Mouse (Mus musculus) heart, embryonic 14.5 days (tissue): ENCODE data around the gene Cib1. TPM values are rescaled to one million over a fixed set of nuclear protein-coding genes. Genes with fewer than 3 reads are reported as not detected.
A peak's percentile ranks its signal among the peaks of the same experiment; 100 is the strongest.

Experiments used
- ATAC-seq: fragments of 200-750 bp; cut with Nextera tagmentation; 2 replicates; pipeline ENCODE4 v1.8.0; 2017; ENCODE audit warnings: low read depth, moderate TSS enrichment; ENCODE audit not compliant: insufficient number of reproducible peaks, insufficient read depth, low FRiP score
- H3K27ac ChIP-seq, 2 experiments: fragments of 200-500 bp in 1 of 2; fragments of 300-500 bp in 1 of 2; sonication (generic) in 1 of 2; replicated peaks in 1 of 2; 2 replicates each; pipeline ENCODE4 v1.5.1; 2012 to 2014; ENCODE audit warnings: low read depth in 2 of 2, low read length in 2 of 2, control low read depth in 1 of 2, mild to moderate bottlenecking in 1 of 2, mixed read lengths in 1 of 2; ENCODE audit not compliant: control insufficient read depth in 1 of 2, insufficient read depth in 1 of 2
- H3K27me3 ChIP-seq: fragments of 300-500 bp; sonication (generic); 2 replicates; pipeline ENCODE4 v1.6.1; 2014; ENCODE audit warnings: mild to moderate bottlenecking, low read length, control low read depth; ENCODE audit not compliant: control insufficient read depth, insufficient read depth
- H3K36me3 ChIP-seq: fragments of 300-500 bp; sonication (generic); 2 replicates; pipeline ENCODE4 v1.6.1; 2014; ENCODE audit warnings: mild to moderate bottlenecking, control low read depth, low read length, mixed read lengths; ENCODE audit not compliant: control insufficient read depth, insufficient read depth
- H3K4me1 ChIP-seq, 2 experiments: fragments of 200-500 bp in 1 of 2; fragments of 300-500 bp in 1 of 2; sonication (generic) in 1 of 2; 2 replicates each; pipeline ENCODE4 v1.6.1; 2012 to 2014; ENCODE audit warnings: low read length in 2 of 2, control low read depth in 1 of 2, mixed read lengths in 1 of 2; ENCODE audit not compliant: control insufficient read depth in 2 of 2, insufficient read depth in 2 of 2
- H3K4me2 ChIP-seq: fragments of 300-500 bp; sonication (generic); 2 replicates; pipeline ENCODE4 v1.6.1; 2014; ENCODE audit warnings: mild to moderate bottlenecking, low read length
- H3K4me3 ChIP-seq, 2 experiments: fragments of 200-500 bp in 1 of 2; fragments of 300-500 bp in 1 of 2; sonication (generic) in 1 of 2; 2 replicates each; pipeline ENCODE4 v1.5.1; 2012 to 2014; ENCODE audit warnings: low read length in 2 of 2, mild to moderate bottlenecking in 2 of 2, control low read depth in 1 of 2, low read depth in 1 of 2, moderate library complexity in 1 of 2; ENCODE audit not compliant: control insufficient read depth in 1 of 2, insufficient read depth in 1 of 2
- H3K9ac ChIP-seq: fragments of 300-500 bp; sonication (generic); 2 replicates; pipeline ENCODE4 v1.6.1; 2014; ENCODE audit warnings: mild to moderate bottlenecking, low read length
- H3K9me3 ChIP-seq: fragments of 300-500 bp; sonication (generic); 2 replicates; pipeline ENCODE4 v1.6.1; 2016; ENCODE audit warnings: low read length, control low read depth; ENCODE audit not compliant: control insufficient read depth
- WGBS: fragments of 180-500 bp; shearing (Covaris S2); extraction: QIAGEN DNeasy Blood & Tissue Kit; methylation state at CpG from one replicate; pipeline ENCODE4 v1.1.7; 2014; 5-methylcytosine and 5-hydroxymethylcytosine counted together
- polyA plus RNA-seq: library from polyadenylated mRNA; unstranded; fragments of >200 nt; fragmentation: Nextera tagmentation; extraction: Ambion mirVana; gene quantifications from 2 replicates; pipeline ENCODE4 v1.2.1, GENCODE M21; 2014

The Cib1 gene
- polyA plus RNA-seq, 1 experiment from 2014 or later = 56.1 TPM

DNA sequence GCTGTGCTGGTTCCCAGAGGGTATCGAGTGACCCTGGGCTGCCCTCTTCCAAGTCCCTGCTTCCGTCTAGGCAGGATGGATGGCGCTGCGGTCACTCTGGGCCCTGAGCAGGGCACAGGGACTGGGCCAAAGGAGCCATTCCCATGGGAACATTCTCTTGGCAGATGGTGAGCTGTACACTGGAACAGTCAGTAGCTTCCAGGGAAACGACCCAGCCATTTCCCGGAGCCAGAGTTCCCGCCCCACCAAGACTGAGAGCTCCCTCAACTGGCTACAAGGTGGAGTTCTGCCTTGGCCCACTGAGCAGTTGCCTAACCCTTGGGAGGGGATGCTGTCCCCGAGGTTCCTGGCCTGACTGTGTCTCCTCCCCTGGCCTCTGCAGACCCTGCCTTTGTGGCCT, 16.0 kb downstream of the Cib1 start:
- H3K4me3 ChIP-seq = no peak overlapping the region
- no peak overlapping the region for H3K27ac ChIP-seq
- no peak overlapping the region for H3K4me2 ChIP-seq
- peaks cover 2 to 11% of the 10 kb centered on the region in 2 experiments; a peak in 2 of 4 replicates for H3K4me1 ChIP-seq
- peaks cover 77% of the 10 kb centered on the region for H3K36me3 ChIP-seq
- no peak overlapping the region for H3K9ac ChIP-seq
- ATAC-seq = no peak
- 82% methylated on average over 8 of the region's 8 CpGs for WGBS
- H3K9me3 ChIP-seq = no peaks in the 10 kb centered on the region
- no peaks in the 10 kb centered on the region for H3K27me3 ChIP-seq

DNA sequence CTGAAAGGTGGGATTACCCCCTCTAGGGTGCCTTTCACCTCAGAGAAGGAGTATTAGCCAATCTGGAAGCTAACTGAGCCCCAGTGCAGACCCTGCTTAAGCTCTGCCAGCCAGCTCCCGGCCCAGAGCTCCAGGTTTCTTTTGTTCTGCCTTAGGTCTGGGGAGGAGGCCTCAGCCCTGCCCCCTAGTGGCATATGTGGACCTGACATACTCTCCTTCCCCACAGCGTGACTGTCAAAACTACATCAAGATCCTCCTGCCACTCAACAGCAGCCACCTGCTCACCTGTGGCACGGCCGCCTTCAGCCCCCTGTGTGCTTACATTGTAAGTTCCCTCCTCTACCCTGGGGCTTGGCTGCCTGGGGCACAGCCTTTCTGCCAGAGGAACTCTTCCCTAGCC, 17.2 kb downstream of the Cib1 start:
- no peak overlapping the region for H3K4me2 ChIP-seq
- no peaks in the 10 kb centered on the region for H3K27me3 ChIP-seq
- peaks cover 66% of the 10 kb centered on the region for H3K36me3 ChIP-seq
- peak overlapping the region; percentile 31; the same call in 1 of the 2 replicates for H3K9ac ChIP-seq
- H3K4me1 ChIP-seq = peaks cover 2 to 11% of the 10 kb centered on the region in 2 experiments; a peak in 2 of 4 replicates
- H3K9me3 ChIP-seq = no peaks in the 10 kb centered on the region
- no peak overlapping the region for H3K4me3 ChIP-seq
- no peak overlapping the region for H3K27ac ChIP-seq
- WGBS = 30% methylated on average over 4 of the region's 4 CpGs
- peak; percentile 51; the same call in 1 of the 2 replicates for ATAC-seq

DNA sequence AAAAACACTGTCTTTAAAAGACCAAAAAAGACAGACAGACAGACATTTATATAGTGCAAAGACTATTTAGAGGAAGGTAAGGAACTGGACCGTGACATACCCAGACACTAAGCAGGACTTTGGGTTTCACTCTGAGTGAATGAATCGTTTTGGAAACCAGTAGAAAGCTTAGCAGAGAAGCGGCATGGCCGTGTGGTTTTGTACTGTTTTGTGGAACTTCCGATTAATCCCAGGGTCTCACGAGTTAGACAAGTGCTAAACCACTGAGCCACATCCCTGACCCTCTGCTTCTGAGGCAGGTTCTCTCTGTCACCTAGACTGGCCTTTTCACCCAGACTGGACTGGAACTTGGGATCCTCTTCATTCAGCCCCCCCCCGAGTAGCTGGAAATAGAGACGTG, 18.2 kb downstream of the Cib1 start:
- no peaks in the 10 kb centered on the region for H3K9me3 ChIP-seq
- peaks cover 5 to 17% of the 10 kb centered on the region in 2 experiments for H3K4me1 ChIP-seq
- no peak overlapping the region for H3K4me2 ChIP-seq
- no peak overlapping the region for H3K9ac ChIP-seq
- no peaks in the 10 kb centered on the region for H3K27me3 ChIP-seq
- 79% methylated on average over 8 of the region's 8 CpGs for WGBS
- H3K27ac ChIP-seq = no peak overlapping the region
- H3K36me3 ChIP-seq = peaks cover 56% of the 10 kb centered on the region
- ATAC-seq = no peak
- no peak overlapping the region for H3K4me3 ChIP-seq

DNA sequence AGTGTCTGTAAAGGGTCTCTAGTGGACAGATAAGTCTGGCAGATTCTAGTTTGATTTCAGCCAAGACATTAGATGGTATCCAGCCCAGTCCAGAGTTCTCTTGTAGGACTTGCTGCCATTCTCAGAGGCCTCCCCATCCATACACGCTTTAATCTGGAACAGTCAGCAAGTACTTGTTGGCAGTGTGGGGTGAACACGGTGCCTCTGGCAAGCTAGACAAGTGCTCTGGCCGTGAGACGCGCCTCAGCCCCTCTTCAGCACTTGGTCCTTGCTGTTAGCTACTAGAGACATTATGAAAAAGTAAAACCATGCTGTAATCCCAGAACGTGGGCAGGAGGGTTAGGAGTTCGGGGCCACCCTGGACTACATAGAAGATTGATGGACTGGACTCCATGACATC, 19.0 kb downstream of the Cib1 start:
- H3K4me1 ChIP-seq = peaks cover 14 to 26% of the 10 kb centered on the region in 2 experiments
- H3K9ac ChIP-seq = no peak overlapping the region
- ATAC-seq = no peak
- no peaks in the 10 kb centered on the region for H3K27me3 ChIP-seq
- H3K9me3 ChIP-seq = no peaks in the 10 kb centered on the region
- peaks cover 48% of the 10 kb centered on the region for H3K36me3 ChIP-seq
- WGBS = 66% methylated on average over 7 of the region's 7 CpGs
- H3K4me3 ChIP-seq = no peak overlapping the region
- H3K27ac ChIP-seq = no peak overlapping the region
- no peak overlapping the region for H3K4me2 ChIP-seq

DNA sequence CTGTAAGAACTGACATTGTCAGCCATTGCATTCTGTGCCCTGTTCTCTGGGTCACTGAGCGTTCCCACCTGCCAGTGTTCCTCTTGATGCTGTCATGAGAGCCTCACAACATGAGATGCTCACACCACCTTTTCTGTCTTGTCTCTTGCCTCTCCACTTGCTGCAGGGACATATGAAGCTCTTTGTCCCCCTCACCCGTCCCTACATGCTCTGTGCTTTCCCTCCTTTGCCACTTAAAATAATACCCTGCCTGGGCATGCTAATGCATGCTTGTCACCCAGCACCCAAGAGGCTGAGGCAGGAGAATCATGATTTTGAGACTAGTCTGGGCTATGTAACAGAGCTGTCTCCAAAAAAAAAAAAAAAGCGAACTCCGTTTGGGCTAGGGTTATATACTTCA, 21.6 kb downstream of the Cib1 start:
- no peak for ATAC-seq
- H3K36me3 ChIP-seq = peaks cover 21% of the 10 kb centered on the region
- no peaks in the 10 kb centered on the region for H3K27me3 ChIP-seq
- no peak overlapping the region for H3K9ac ChIP-seq
- no peaks in the 10 kb centered on the region for H3K9me3 ChIP-seq
- no peak overlapping the region for H3K27ac ChIP-seq
- 83% methylated on average over 4 of the region's 4 CpGs for WGBS
- peaks cover 39 to 51% of the 10 kb centered on the region in 2 experiments for H3K4me1 ChIP-seq
- H3K4me3 ChIP-seq = no peak overlapping the region
- H3K4me2 ChIP-seq = no peak overlapping the region

DNA sequence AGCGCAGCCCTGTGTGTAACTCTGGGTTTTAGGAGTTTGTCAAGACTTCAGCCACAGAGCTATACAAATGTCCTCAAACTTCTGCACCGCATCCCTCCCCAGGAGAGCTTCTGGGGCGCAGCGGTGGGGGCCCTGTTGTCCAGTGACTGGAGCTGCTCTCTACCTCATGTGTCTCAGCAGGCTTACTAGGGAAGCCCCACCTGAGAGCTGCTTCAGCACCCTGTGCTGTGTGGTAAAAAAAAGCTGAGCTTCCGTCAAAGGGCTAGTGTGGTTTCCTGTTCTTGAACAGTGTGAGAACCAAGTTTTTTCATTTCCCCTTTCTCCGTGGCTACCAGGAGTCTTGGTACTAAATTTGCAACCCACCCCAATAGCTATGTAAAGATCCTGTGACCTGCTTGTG, 22.9 kb downstream of the Cib1 start:
- no peak overlapping the region for H3K4me3 ChIP-seq
- H3K4me2 ChIP-seq = peak overlapping the region; percentile 36; the same call in 1 of the 2 replicates
- no peak for ATAC-seq
- no peaks in the 10 kb centered on the region for H3K27me3 ChIP-seq
- peak overlapping the region in 1 of 2 experiments; percentile 85; a peak in 2 of 4 replicates for H3K27ac ChIP-seq
- 70% methylated on average over 6 of the region's 6 CpGs for WGBS
- H3K4me1 ChIP-seq = peaks cover 43 to 52% of the 10 kb centered on the region in 2 experiments
- peaks cover 15% of the 10 kb centered on the region for H3K36me3 ChIP-seq
- H3K9ac ChIP-seq = no peak overlapping the region
- H3K9me3 ChIP-seq = no peaks in the 10 kb centered on the region

DNA sequence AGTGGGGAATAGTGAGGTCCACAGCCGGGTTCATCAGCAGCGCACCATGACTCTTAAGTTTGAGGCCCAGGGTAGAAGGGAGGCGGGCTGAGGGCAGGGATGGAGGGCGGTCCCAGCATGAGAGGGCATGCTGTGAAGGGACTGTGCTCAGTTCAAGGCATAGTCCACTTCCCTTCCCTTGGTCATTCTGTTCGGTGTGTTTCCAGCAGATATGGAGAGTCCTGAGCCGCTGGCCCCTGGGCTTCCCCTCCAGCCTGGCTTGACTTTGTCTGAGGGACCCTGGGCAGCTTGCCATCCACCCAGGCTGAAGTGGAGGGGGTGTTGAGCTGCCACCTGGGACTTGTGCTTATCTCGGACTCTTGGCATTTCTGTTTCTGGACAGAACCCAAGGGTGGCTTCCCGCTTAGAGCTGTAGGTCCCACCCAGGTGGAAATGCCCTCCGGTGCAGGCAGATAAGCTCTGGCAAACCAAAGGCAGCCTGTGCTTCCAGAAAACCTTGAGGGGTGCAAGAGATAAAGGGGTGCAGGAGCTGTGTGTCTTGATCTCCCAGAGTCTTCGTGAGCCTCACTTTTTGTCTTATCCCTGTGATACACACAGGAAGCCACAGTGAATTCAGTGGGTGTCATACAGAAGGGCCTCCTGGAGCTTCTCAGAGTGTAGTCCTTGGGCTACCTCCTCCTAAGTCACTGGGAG, 23.7 kb downstream of the Cib1 start:
- Histone ChIP-seq H3K36me3 (peaks cover 9% of the 10 kb centered on the region; the same call in 1 of the 2 replicates), H3K9ac (no peak overlapping the region; the same call in 1 of the 2 replicates), H3K27ac (peak overlapping the region; percentile 63 to 85), H3K4me2 (peak overlapping the region; percentile 36), H3K9me3 (no peaks in the 10 kb centered on the region), H3K4me1 (peaks cover 43 to 53% of the 10 kb centered on the region in 2 experiments), H3K4me3 (no peak overlapping the region), H3K27me3 (no peaks in the 10 kb centered on the region)
- ATAC-seq = peak; percentile 74
- 16% methylated on average over 10 of the region's 10 CpGs for WGBS
